Mouse (Mus musculus) embryonic fibroblast, embryonic 13.5 days (primary cell): Measurements from ENCODE around the gene Trpm5. TPM values are rescaled to one million over a fixed set of nuclear protein-coding genes. Genes with fewer than 3 reads are reported as not detected.

Experiments used
- H3K27ac ChIP-seq: 2 replicates; pipeline ENCODE4 v1.5.1; 2012; ENCODE audit warnings: low read length, control low read depth, inconsistent platforms; ENCODE audit not compliant: insufficient read depth
- H3K4me1 ChIP-seq: 2 replicates; pipeline ENCODE4 v1.6.1; 2011; ENCODE audit warnings: low read length; ENCODE audit not compliant: control insufficient read depth, insufficient read depth
- H3K4me3 ChIP-seq: 2 replicates; pipeline ENCODE4 v1.5.1; 2011; ENCODE audit warnings: mild to moderate bottlenecking, control low read depth, low read length; ENCODE audit not compliant: insufficient read depth
- CTCF ChIP-seq: IDR thresholded peaks from 2 replicates; pipeline ENCODE4 v1.5.1; 2011; ENCODE audit warnings: mild to moderate bottlenecking, control low read depth, low read length, moderate library complexity, borderline replicate concordance; ENCODE audit not compliant: insufficient read depth
- POLR2A ChIP-seq: IDR thresholded peaks from 2 replicates; pipeline ENCODE4 v1.6.1; 2011; ENCODE audit warnings: low read depth, mild to moderate bottlenecking, control low read depth, low read length, moderate library complexity
- polyA plus RNA-seq: library from polyadenylated mRNA; stranded (reverse); fragments of >200 nt; gene quantifications from 2 replicates; pipeline ENCODE4 v1.2.4, GENCODE M21; 2011; ENCODE audit warnings: low read depth; ENCODE audit not compliant: missing spikeins, insufficient read length

The Trpm5 gene
- polyA plus RNA-seq, 1 experiment: 0.47 TPM

- no peak for TF ChIP-seq POLR2A
- TF ChIP-seq CTCF: no peak
- Histone ChIP-seq H3K27ac (no peak overlapping the region), H3K4me3 (no peak overlapping the region), H3K4me1 (peaks cover 4% of the 10 kb centered on the region)
These were observed 73.7 kb downstream of the Trpm5 start for GRCm38 (mm10) chr7:143020764-143021163.

GRCm38 (mm10) chr7:143020040-143020439, 74.4 kb downstream of the Trpm5 start:
- peaks cover 10% of the 10 kb centered on the region for H3K4me1 ChIP-seq
- H3K27ac ChIP-seq: no peak overlapping the region
- no peak overlapping the region for H3K4me3 ChIP-seq
- TF ChIP-seq CTCF (no peak), POLR2A (no peak)

Other genes starting within 250 kb of the Trpm5 start
- gene Th, start 163.5 kb downstream of the Trpm5 start, polyA plus RNA-seq: not detected in 2 replicates
- gene Ascl2, start 125.4 kb downstream of the Trpm5 start, polyA plus RNA-seq: not detected in 2 replicates
- gene Tspan32, start 89.6 kb downstream of the Trpm5 start, polyA plus RNA-seq: not detected in 2 replicates
- gene Cd81, start 41.9 kb downstream of the Trpm5 start, polyA plus RNA-seq: 684 and 894 TPM in 2 replicates
- 35.9 and 38.8 TPM in 2 replicates for gene Tssc4, start 25.4 kb downstream of the Trpm5 start, polyA plus RNA-seq
- gene Kcnq1, start 11.7 kb upstream of the Trpm5 start, polyA plus RNA-seq: not detected in 2 replicates